Mouse (Mus musculus) testis, adult 2 months (tissue): ENCODE measurements at regions not wholly inside any gene's neighbourhood (a gene's known extent, or its start where the extent isn't known, plus 50 kb on each side); places are given as distances from the start of the nearest gene placed in this dataset.

Experiments used
- CTCF ChIP-seq: fragments of 200-500 bp; IDR thresholded peaks from 2 replicates; pipeline ENCODE4 v1.5.1; 2012; ENCODE audit warnings: low read depth, mild to moderate bottlenecking, inconsistent platforms, low read length, moderate library complexity; ENCODE audit not compliant: control insufficient read depth, insufficient read depth, insufficient replicate concordance
- POLR2A ChIP-seq: fragments of 200-500 bp; IDR thresholded peaks from 2 replicates; pipeline ENCODE4 v1.6.1; 2012; ENCODE audit warnings: low read depth, mild to moderate bottlenecking, inconsistent platforms, low read length, moderate library complexity; ENCODE audit not compliant: control insufficient read depth

GRCm38 (mm10) chr11:64842775-64843530, 135.9 kb upstream of the Elac2 start:
- TF ChIP-seq CTCF (no peak), POLR2A (no peak)
